Mouse (Mus musculus): Measurements from ENCODE around the gene Tlr3.

Gene Tlr3

GRCm38 (mm10) chr8:45410882-45411281 lies at the start of gene Tlr3:
TSS of gene Tlr3 (minus strand) at chr8:45411080.
- CTCF ChIA-PET: no interaction called here
- POLR2A ChIA-PET: no interaction called here

- ChIA-PET POLR2A (no interaction called here), CTCF (no interaction called here)
Observed at GRCm38 (mm10) chr8:45457874-45458273, 47.0 kb upstream of the Tlr3 start.

GRCm38 (mm10) chr8:45454426-45454825 lies 43.5 kb upstream of the Tlr3 start:
- POLR2A ChIA-PET: interaction anchor here in 2 of 4 experiments (0.5 kb wide), 2 partner anchors 114 to 1767 kb away, joined by 3 to 5 read pairs; no protein-coding TSS in a partner anchor
- CTCF ChIA-PET: interaction anchor here in 3 of 4 experiments (0.6 to 2.5 kb wide), 10 partner anchors 36 to 482 kb away, joined by 3 to 8 read pairs (median 5); partner anchors contain the start of gene Ccdc110 (in 3 of the 3)

GRCm38 (mm10) chr8:45452115-45452514 lies 41.2 kb upstream of the Tlr3 start:
- POLR2A ChIA-PET: no interaction called here

GRCm38 (mm10) chr8:45448842-45449241 lies 38.0 kb upstream of the Tlr3 start:
- ChIA-PET CTCF (no interaction called here), POLR2A (no interaction called here)

More at GRCm38 (mm10) chr8:45452115-45452514, 41.2 kb upstream of the Tlr3 start:
- CTCF ChIA-PET: interaction anchor here in 1 of 4 experiments (0.6 kb wide), 1 partner anchor 321 kb away, joined by 9 read pairs; no protein-coding TSS in a partner anchor

GRCm38 (mm10) chr8:45448257-45448656 lies 37.4 kb upstream of the Tlr3 start:
- CTCF ChIA-PET: no interaction called here

GRCm38 (mm10) chr8:45438899-45439535 lies 28.1 kb upstream of the Tlr3 start:
- POLR2A ChIA-PET: no interaction called here
- CTCF ChIA-PET: interaction anchor here (0.7 to 1.2 kb wide), 4 partner anchors 496 to 606 kb away, joined by 3 to 5 read pairs (median 4); no protein-coding TSS in a partner anchor

More at GRCm38 (mm10) chr8:45448257-45448656, 37.4 kb upstream of the Tlr3 start:
- POLR2A ChIA-PET: no interaction called here

- ChIA-PET POLR2A (interaction anchor here in 1 of 4 experiments (0.6 kb wide), 1 partner anchor 13 kb away, joined by 6 read pairs; no protein-coding TSS in a partner anchor), CTCF (no interaction called here)
Observed at GRCm38 (mm10) chr8:45420151-45420550, 9.3 kb upstream of the Tlr3 start.

GRCm38 (mm10) chr8:45414965-45415364 lies 4.1 kb upstream of the Tlr3 start:
- ChIA-PET POLR2A (no interaction called here), CTCF (no interaction called here)

GRCm38 (mm10) chr8:45410146-45410880 lies 567 bp downstream of the Tlr3 start:
- CTCF ChIA-PET: interaction anchor here in 1 of 4 experiments (0.6 kb wide), 1 partner anchor 329 kb away, joined by 3 read pairs; no protein-coding TSS in a partner anchor
- POLR2A ChIA-PET: no interaction called here

GRCm38 (mm10) chr8:45409702-45410101 lies 1.2 kb downstream of the Tlr3 start:
- CTCF ChIA-PET: no interaction called here
- POLR2A ChIA-PET: no interaction called here

GRCm38 (mm10) chr8:45383250-45383649 lies 27.6 kb downstream of the Tlr3 start:
- CTCF ChIA-PET: interaction anchor here in 2 of 4 experiments (0.6 to 2.4 kb wide), 2 partner anchors 29 to 38 kb away, joined by 3 to 7 read pairs; no protein-coding TSS in a partner anchor
- POLR2A ChIA-PET: no interaction called here

- CTCF ChIA-PET: interaction anchor here in 3 of 4 experiments (0.6 to 2.4 kb wide), 3 partner anchors 37 to 552 kb away, joined by 3 to 7 read pairs (median 3); partner anchors contain the start of gene Ccdc110 (in 1 of the 3)
- POLR2A ChIA-PET: no interaction called here
Observed at GRCm38 (mm10) chr8:45381963-45382347, 28.9 kb downstream of the Tlr3 start, which contains the start of gene Fam149a. TSS of gene Fam149a (minus strand) at chr8:45382291.

GRCm38 (mm10) chr8:45381075-45381962 lies 29.6 kb downstream of the Tlr3 start:
- ChIA-PET POLR2A (no interaction called here), CTCF (interaction anchor here in 2 of 4 experiments (1.1 to 2.4 kb wide), 2 partner anchors 36 to 553 kb away, joined by 3 to 7 read pairs; partner anchors contain the start of gene Ccdc110 (in 1 of the 2))

GRCm38 (mm10) chr8:45380598-45380997 lies 30.3 kb downstream of the Tlr3 start:
- POLR2A ChIA-PET: no interaction called here
- CTCF ChIA-PET: interaction anchor here in 1 of 4 experiments (2.4 kb wide), 1 partner anchor 36 kb away, joined by 7 read pairs; no protein-coding TSS in a partner anchor

- ChIA-PET POLR2A (no interaction called here), CTCF (interaction anchor here in 1 of 4 experiments (1.1 kb wide), 1 partner anchor 29 kb away, joined by 5 read pairs; no protein-coding TSS in a partner anchor)
Observed at GRCm38 (mm10) chr8:45374071-45374470, 36.8 kb downstream of the Tlr3 start.

- ChIA-PET POLR2A (interaction anchor here in 1 of 4 experiments (0.7 kb wide), 1 partner anchor 22 kb away, joined by 3 read pairs; no protein-coding TSS in a partner anchor), CTCF (interaction anchor here in 3 of 4 experiments (0.6 to 1.2 kb wide), 3 partner anchors 10 to 22 kb away, joined by 3 to 6 read pairs (median 3); no protein-coding TSS in a partner anchor)
Observed at GRCm38 (mm10) chr8:45367154-45367553, 43.7 kb downstream of the Tlr3 start.

GRCm38 (mm10) chr8:45363220-45363619 lies 47.7 kb downstream of the Tlr3 start:
- ChIA-PET CTCF (interaction anchor here in 2 of 4 experiments (1.1 kb wide), 2 partner anchors 18 to 19 kb away, joined by 3 to 5 read pairs; no protein-coding TSS in a partner anchor), POLR2A (no interaction called here)

GRCm38 (mm10) chr8:45362323-45362722 lies 48.6 kb downstream of the Tlr3 start:
- POLR2A ChIA-PET: no interaction called here

More at GRCm38 (mm10) chr8:45362323-45362722, 48.6 kb downstream of the Tlr3 start:
- CTCF ChIA-PET: interaction anchor here in 1 of 4 experiments (1.1 kb wide), 1 partner anchor 18 kb away, joined by 5 read pairs; no protein-coding TSS in a partner anchor
